Mouse (Mus musculus): ENCODE results near the gene Ankrd36.
"Not testable (repeated sequence)": the region's sequence is repeated elsewhere in the genome, so short reads cannot be mapped to it uniquely, and the experiment has no call there.

Ankrd36 gene

DNA sequence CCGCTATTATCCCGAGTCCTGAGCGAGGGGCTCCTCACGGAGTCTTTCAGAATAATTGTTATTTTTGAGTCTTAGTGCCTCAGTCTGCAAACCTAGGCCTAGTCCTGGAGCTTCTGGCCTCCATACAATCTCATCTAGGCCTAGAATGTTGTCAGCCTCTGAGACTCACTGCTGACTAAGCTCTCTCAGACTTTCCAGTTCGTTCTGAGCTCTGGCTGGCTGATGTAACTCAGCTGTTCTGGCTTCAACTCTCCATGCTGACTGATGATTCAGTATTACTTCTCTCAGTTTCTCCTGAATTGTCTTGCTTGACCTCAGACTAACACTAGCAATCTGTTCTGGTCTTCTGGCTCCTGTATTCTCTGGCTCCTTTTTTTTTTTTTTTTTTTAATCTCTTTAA, 18.1 kb upstream of the Ankrd36 start:
- no peak for DNase-seq

- DNase-seq, result no peak
These were observed 17.6 kb upstream of the Ankrd36 start for GRCm38 (mm10) chr11:5551931-5552330.

GRCm38 (mm10) chr11:5560273-5560672, 9.2 kb upstream of the Ankrd36 start:
- DNase-seq, result no peak

DNA sequence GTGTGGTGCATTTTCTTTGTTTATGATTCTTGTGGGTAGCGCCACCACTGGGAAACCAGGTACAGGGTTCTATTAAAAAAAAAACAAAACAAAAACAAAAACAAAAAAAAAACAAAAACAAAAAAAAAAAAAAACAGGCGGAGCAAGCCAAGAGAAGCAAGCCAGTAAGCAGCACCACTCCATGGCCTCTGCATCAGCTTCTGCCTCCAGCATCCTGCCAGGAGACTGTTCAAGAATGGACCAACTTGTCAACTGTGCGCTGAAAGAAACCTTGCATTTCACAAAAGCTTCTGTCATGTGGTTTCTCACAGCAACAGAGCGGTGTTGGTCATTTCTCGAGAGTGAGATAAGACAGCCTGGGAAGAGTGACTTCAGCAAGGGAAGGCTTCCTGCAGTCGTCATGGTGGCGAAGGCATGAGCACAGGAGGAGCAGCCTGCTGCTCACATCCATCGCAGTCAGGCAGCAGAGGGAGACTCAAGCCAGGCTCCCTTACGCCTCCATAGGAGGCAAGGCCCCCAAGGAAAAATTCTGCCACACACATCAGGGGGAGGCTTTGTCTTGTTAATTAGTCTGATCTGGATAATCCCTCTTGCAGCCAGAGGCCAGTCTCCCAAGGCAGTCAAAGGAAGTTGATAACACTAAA, 6.7 kb upstream of the Ankrd36 start:
- DNase-seq, result no peak

DNA sequence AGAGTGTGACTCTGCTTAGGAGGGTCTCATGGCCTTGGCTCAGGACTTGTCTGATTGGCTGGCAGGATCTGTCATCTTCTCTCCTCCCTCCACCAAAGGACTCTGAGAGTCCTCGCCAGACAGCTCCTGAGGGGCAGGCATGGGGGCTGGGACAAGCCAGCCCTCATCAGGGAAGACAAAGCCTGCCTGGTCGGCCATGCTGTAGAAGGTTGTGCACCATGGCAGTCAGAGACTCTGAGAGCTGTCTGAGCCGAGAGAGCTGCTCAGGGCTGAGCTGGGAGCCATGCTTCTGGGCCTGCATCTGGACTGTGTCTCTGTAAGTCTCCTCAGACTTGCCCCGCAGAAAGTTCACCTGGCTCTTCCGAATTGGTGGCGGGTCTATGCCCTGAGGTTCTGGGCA, 5.6 kb upstream of the Ankrd36 start:
- no peak for DNase-seq

DNA sequence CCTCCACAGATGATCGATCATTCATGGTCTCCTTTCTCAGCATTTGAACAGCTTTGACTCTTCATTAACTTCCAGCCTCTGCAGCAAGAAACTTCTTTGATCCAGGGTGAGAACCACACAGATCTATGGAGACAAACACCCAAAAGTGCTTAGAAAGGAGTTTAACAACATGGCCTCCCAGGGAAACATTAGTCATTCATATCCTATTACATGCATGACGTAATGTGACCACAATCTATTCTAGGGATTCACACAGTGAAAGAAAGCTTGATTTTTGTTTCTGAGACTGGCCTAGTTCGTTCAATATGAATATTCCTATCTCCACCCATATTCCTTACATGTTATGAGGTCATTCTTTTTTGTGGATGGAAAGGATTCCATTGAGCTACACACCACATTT, 3.9 kb upstream of the Ankrd36 start:
- DNase-seq, result no peak

GRCm38 (mm10) chr11:5566506-5566905, 3.0 kb upstream of the Ankrd36 start:
- no peak for DNase-seq

DNA sequence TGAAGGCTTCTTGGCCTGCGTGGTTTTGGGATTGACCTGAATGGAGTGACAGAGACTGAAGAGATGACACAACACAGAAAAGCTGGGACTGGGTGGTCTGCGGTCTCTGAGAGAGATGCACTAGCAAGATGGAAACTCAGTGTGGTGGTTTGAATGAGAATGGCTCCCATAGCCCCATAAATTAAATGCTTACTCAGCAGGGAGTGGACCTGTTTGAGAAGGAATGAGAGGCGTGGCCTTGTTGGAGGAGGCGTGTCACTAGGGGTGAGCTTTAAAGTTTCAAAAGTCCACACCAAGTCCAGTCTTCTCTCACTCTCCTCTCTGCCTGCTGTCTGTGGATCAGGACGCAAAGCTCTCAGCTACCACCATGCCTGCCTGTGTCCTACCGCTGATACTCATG, 1.8 kb upstream of the Ankrd36 start:
- DNase-seq, result no peak

GRCm38 (mm10) chr11:5568082-5568481, 1.4 kb upstream of the Ankrd36 start:
- no peak for DNase-seq

DNA sequence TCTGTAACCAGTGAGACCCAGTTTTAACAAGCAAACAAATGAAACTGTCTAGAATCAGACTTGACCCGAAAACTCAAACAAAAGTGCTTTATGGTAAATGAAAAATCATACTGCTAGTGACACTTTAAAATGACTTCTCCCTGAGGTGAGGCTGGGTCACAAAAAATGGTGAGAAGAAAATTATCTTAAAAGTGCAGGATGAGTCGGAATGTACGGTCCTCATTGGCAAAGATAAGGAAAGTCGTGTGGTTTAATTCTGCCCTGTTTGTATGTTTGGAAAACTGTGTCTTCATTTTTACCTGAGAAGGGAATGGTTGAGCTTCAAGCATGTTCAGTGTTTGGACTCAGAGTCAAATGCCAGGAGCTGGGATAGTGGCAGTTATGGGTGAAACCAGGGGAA, 2.4 kb downstream of the Ankrd36 start:
- no peak for DNase-seq

DNA sequence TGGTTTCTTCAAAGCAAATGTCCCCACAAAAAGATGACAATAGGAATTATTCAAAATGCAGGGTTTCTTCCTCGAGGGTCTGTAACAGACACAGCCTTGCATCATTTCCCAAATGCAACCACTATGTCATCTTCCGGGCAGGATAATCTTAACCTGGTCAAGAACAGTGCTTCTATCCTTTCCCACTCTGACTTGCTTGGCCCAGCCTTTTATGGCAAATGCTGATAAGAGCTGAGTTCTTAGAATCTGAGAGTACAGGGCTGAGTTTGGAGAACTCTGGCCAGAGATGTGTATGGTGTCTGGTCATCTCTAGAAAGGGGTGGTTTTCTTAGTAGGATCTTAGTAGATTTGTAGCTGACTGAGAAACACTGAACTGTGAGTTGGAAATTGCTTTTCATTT, 4.3 kb downstream of the Ankrd36 start:
- no peak for DNase-seq

DNA sequence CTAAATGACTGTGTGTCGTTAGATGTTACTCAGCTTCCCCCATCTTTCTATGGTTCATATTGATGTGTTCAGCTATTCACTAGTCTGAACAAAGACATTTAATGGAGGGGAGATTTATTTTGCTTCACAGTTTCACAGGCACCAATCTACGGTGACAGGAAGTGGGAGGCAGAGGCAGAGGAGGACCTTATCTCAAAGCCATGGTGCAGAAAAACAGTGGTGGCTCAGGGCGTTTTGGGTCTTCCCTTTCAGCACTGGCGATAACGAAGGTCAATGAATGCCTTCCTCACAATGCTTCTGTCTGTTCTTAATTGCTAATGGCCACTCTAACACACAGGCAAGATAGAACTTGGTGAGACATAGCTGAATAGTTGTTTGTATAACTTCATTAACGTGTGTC, 5.6 kb downstream of the Ankrd36 start:
- no peak for DNase-seq

DNA sequence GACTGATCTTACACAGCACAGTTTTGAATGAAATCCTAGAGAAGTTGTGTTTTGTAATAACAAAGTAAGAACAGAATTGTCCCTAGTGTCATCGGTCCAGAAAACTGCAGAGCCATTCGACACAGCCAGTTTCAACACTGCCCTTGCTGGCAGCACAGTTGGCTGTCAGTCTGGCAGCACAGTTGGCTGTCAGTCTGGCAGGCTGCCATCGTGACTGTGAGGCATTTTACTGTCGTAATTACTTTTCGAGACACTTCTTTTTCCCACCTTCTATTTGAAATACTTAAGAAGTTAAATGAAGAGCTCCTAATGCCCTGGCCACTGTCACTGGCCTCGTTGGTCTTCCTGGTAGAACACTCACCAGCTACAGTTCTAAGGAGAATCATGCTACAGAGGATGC, 22.9 kb downstream of the Ankrd36 start:
- DNase-seq, result peak; percentile 13

DNA sequence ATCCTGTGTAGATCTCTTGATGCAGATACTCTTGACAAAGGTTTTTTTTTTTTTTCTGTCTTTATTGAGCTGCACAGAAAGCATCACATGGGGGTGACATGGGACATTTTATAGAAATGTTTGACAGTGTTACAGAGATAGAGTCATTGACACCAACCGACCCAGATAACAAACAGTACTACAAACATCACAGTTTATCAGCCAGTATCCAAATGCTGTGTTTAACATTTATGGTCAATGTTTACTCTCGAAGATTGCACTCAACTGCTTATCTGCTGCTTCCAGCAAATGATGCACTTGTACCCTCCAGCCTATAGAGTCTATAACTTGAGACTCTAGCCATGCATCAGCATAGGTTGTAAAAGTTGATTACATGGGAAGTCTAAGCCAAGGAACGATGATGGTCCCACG, 25.9 kb downstream of the Ankrd36 start:
- no peak for DNase-seq

DNA sequence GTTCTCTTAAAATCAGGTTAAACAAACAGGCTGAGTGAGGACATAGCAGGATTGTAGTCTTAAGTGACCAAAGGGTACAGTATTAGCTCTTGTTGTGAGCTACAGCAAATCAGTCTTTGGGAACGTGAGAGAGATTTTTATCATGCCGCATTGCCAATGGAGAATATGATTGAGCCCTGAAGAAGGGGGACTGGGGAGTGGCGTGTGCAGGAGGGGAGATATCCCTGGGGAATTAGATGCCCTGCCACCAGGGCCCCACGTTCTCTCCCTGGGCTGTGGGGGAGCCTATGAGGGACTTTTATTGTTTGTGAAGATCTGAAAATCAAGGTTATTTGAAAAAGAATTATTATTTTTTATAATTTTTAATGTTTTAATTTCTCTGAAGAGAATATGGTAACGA, 26.3 kb downstream of the Ankrd36 start:
- DNase-seq, result no peak

DNA sequence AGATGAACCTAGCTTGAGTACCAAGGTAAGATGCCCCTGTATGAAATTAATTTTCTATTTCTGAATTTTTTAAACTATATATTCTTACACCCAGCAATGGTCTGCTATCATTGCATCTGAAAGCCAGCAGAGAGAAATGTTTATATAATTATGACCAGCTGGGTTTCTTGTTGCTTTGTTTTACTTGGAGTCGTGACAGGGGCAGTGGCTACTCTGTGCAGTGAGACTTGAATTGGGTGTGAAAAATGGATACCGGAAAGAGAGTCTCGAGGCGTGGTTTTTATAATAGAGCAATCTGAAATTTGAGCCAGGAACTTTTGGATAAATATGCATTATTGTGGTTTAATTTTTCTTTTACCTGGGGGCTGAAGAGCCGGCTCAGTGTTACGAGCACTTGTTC, 27.3 kb downstream of the Ankrd36 start:
- no peak for DNase-seq

DNA sequence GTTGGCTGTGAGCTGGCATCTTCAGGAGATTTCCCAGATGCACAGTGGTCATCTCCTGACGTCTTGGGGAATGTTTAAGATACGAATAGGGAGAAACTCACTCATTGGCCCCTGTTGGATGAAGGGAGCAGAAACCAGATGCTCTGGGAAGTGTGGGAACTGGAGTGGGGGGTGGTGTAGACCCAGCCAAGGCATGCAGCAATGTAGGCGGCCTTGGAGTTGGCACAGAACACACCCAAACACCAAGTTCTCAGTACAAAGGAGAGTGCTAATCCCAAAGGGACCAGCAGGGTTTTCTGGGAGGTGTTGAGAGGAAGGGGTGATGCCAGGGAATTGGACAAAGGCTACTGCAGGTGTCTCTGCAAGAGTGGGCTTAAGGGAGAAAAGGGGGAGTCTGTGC, 35.9 kb downstream of the Ankrd36 start:
- no peak for DNase-seq

- DNase-seq, result not testable (repeated sequence)
These were observed 42.4 kb downstream of the Ankrd36 start for GRCm38 (mm10) chr11:5611918-5612317.

DNA sequence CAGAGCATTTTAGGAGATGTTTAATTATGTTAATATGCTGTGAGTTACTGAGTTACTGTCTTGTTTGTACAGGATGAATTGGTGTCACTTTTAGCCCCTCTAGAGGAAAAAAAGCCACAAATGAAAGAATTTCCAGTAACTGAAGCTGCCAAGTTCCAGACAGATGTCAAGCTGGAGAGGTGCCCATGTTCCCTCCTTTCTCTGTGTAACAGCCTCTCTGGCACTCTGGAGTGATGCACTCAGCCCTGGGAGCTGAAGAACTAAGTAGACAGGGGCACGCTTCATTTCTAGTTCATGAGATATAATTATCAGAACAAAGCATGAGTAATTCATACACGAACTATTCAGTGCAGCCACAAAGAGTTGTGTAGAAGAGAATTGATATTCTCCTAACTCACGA, 45.0 kb downstream of the Ankrd36 start:
- DNase-seq, result no peak

DNA sequence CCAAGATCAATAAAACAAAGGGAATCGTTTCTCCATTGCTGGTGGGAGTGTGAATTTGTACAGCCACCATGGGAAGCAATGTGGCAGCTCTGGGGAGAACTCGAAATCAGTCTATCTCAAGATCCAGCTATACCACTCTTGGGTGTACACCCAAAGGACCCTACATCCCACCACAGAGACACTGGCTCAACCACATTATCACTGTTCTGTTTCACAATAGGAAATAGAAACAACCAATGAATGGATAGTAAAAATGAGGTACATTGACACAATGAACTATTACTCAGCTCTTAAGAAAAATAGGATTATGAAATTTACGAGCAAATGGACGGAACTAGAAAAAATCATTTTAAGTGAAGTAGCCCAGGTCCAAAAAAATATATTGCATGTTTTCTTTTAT, 55.6 kb downstream of the Ankrd36 start:
- no peak for DNase-seq

DNA sequence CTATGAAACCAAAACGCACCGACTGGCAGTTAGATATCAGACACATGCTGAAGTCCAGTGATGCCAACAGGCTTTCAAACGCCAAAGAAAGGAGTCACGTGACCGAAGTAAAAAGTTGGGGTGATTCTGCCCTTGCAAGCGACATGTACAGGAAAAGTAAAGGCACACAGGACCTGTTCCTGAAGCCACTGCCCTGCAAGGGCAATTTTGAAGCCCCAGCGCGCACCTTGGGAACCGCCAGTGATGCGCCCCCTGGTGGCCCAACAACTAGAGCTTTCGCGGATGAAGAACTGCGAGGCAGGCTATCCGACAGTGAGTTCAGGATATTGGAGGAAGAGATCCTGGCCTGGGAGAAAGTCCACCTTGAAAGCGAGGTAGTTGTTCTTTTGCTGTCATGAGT, 59.5 kb downstream of the Ankrd36 start:
- DNase-seq, result peak; percentile 48

DNA sequence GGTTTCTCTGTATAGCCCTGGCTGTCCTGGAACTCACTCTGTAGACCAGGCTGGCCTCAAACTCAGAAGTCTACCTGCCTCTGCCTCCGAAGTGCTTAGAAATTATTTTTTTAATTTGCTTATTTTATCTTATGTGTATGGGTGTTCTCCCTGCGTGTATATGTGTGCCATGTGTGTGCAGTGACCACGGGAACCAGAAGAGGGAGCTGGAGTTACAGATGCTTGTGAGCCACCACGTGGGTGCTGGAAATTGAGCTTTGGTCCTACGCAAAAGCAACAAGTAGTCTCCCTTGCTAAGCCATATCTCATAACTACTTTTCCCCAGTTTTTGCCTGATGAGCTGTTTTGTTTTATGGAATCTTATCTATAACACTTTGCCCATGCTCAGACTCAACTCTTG, 73.6 kb downstream of the Ankrd36 start:
- DNase-seq, result no peak

- DNase-seq, result no peak
These were observed 80.8 kb downstream of the Ankrd36 start for GRCm38 (mm10) chr11:5650321-5650720.

DNA sequence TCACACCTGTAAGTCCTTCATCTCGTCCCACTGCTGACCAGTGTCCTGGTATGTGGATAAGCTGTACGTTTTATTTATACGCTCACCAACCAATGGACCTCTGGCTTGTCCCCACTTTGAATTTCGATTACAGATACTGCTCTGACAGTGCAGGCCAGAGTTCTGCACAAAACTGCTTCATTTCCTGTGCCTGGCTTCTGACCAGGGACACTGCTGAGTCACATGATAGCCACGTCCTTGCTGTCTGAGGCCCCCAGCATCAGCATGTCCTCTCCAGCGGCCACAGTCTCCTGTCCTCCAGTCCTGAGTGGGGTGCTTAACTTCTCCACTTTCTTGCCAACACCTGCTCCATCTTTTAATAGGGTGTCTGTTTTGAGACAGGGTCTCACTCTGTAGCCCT, 113.1 kb downstream of the Ankrd36 start:
- DNase-seq, result no peak

DNA sequence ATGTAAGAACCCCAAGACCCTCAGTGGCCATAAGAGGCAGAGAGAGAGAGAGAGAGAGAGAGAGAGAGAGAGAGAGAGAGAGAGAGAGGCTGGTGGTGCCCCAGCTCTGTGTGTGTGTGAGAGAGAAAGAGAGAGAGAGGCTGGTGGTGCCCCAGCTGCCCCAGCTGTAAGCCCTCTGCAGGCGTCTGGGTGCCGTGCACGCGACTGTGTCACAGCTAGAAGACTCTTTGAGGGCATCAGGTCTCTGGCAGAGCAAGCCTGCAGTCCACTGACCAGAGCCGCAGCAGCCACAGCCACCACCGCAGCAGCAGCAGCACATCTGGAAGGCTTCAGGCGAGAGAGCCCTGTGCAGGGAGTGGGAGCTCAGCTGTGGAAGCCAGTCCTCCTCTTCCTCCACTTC, 114.8 kb downstream of the Ankrd36 start:
- no peak for DNase-seq

- DNase-seq, result no peak
These were observed 122.3 kb downstream of the Ankrd36 start for GRCm38 (mm10) chr11:5691775-5692174.

Measured in cerebellum, adult 11-12 months (tissue).